Mouse (Mus musculus): ENCODE results near the gene Acot2. TPM values are rescaled to one million over a fixed set of nuclear protein-coding genes. Genes with fewer than 3 reads are reported as not detected.
A peak's percentile ranks its signal among the peaks of the same experiment; 100 is the strongest.

Gene Acot2
- polyA plus RNA-seq, 2 experiments, result 2.7 to 6.0 TPM

GRCm38 (mm10) chr12:83978862-83979261, 8.8 kb upstream of the Acot2 start:
- no peak for ATAC-seq (ENCODE audit: insufficient read depth)
- no peaks in the 10 kb centered on the region for H3K27me3 ChIP-seq (ENCODE audit: control insufficient read depth, insufficient read depth, low read length)
- no peak overlapping the region for H3K27ac ChIP-seq
- H3K4me2 ChIP-seq (ENCODE audit: low read depth), result no peak overlapping the region
- 69% methylated on average over 6 of the region's 6 CpGs for WGBS (ENCODE audit: insufficient replicate concordance)
- no peaks in the 10 kb centered on the region for H3K9me3 ChIP-seq (ENCODE audit: control insufficient read depth, low read length)
- H3K36me3 ChIP-seq (replicated peaks; ENCODE audit: control insufficient read depth, insufficient read depth, low read depth), result no peaks in the 10 kb centered on the region
- TF ChIP-seq EP300 (IDR thresholded peaks at IDR 0.05; ENCODE audit: low read depth) (no peak), CTCF (IDR thresholded peaks at IDR 0.05; ENCODE audit: low read depth) (no peak)
- H3K9ac ChIP-seq (replicated peaks), result no peak overlapping the region
- DNase-seq (ENCODE audit: low read depth in 3 of 3, low spot score in 3 of 3), result no peak
- no peaks in the 10 kb centered on the region for H3K4me1 ChIP-seq (replicated peaks; ENCODE audit: control insufficient read depth in 2 of 2, insufficient read depth in 2 of 2, low read length in 1 of 2)
- H3K4me3 ChIP-seq (ENCODE audit: insufficient read depth in 1 of 2, low read depth in 2 of 2, low read length in 2 of 2), result no peak overlapping the region

GRCm38 (mm10) chr12:83981615-83982014, 6.0 kb upstream of the Acot2 start:
- ATAC-seq (ENCODE audit: insufficient read depth) (no peak), DNase-seq (ENCODE audit: low read depth in 3 of 3, low spot score in 3 of 3) (no peak)
- H3K4me2 ChIP-seq (ENCODE audit: low read depth), result no peak overlapping the region
- TF ChIP-seq CTCF (IDR thresholded peaks at IDR 0.05; ENCODE audit: low read depth), result no peak
- TF ChIP-seq EP300 (IDR thresholded peaks at IDR 0.05; ENCODE audit: low read depth), result no peak
- H3K36me3 ChIP-seq (replicated peaks; ENCODE audit: control insufficient read depth, insufficient read depth, low read depth), result no peaks in the 10 kb centered on the region
- no peaks in the 10 kb centered on the region for H3K9me3 ChIP-seq (ENCODE audit: control insufficient read depth, low read length)
- H3K4me3 ChIP-seq (ENCODE audit: insufficient read depth in 1 of 2, low read depth in 2 of 2, low read length in 2 of 2), result no peak overlapping the region
- peaks cover 0 to under 1% of the 10 kb centered on the region in 2 experiments; a peak in 1 of 4 replicates for H3K4me1 ChIP-seq (replicated peaks; ENCODE audit: control insufficient read depth in 2 of 2, insufficient read depth in 2 of 2, low read length in 1 of 2)
- H3K9ac ChIP-seq (replicated peaks), result no peak overlapping the region
- WGBS (ENCODE audit: insufficient replicate concordance), result 66% methylated on average over 4 of the region's 4 CpGs
- no peak overlapping the region for H3K27ac ChIP-seq
- H3K27me3 ChIP-seq (ENCODE audit: control insufficient read depth, insufficient read depth, low read length), result no peaks in the 10 kb centered on the region

DNA sequence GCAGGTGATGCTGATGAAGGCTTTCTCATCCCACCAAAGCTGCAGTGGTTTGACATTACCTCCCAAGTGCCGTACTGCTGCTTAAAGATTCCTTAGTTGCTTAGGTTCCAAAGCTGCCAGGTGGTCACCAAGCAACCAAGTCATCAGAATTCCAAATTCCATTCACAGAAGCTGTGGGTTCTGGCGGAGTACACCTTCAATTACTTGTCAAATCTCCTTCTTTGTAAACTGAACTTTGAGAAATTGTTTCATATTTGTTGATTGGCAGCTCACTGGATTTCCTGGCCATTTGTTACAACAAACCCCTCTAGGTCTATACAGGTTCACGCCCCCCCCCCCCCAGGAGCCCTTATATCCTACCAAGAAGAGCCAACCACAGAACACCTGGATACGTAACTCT, 2.9 kb upstream of the Acot2 start, which contains the start of gene Heatr4:
Heatr4 (minus strand) TSS at position 101 of the 400 bp plus-strand sequence.
- WGBS (ENCODE audit: insufficient replicate concordance), result 64% methylated on average over 4 of the region's 4 CpGs
- Histone ChIP-seq H3K27me3 (ENCODE audit: control insufficient read depth, insufficient read depth, low read length) (no peaks in the 10 kb centered on the region), H3K4me2 (ENCODE audit: low read depth) (no peak within 1 kb of the TSS), H3K9ac (replicated peaks) (no peak within 1 kb of the TSS), H3K27ac (no peak within 1 kb of the TSS), H3K4me1 (replicated peaks; ENCODE audit: control insufficient read depth in 2 of 2, insufficient read depth in 2 of 2, low read length in 1 of 2) (peaks cover 0 to 6% of the 10 kb centered on the region in 2 experiments; a peak in 2 of 4 replicates), H3K4me3 (ENCODE audit: insufficient read depth in 1 of 2, low read depth in 2 of 2, low read length in 2 of 2) (no peak within 1 kb of the TSS), H3K9me3 (ENCODE audit: control insufficient read depth, low read length) (no peaks in the 10 kb centered on the region), H3K36me3 (replicated peaks; ENCODE audit: control insufficient read depth, insufficient read depth, low read depth) (no peaks in the 10 kb centered on the region)
- ATAC-seq (ENCODE audit: insufficient read depth), result no peak
- TF ChIP-seq CTCF (IDR thresholded peaks at IDR 0.05; ENCODE audit: low read depth), result no peak
- no peak for TF ChIP-seq EP300 (IDR thresholded peaks at IDR 0.05; ENCODE audit: low read depth)
- no peak for DNase-seq (ENCODE audit: low read depth in 3 of 3, low spot score in 3 of 3)

GRCm38 (mm10) chr12:83987242-83987582, 449 bp upstream of the Acot2 start:
- Histone ChIP-seq H3K9ac (replicated peaks) (peak overlapping the region; percentile 70), H3K4me3 (ENCODE audit: insufficient read depth in 1 of 2, low read depth in 2 of 2, low read length in 2 of 2) (peak overlapping the region; percentile 66 to 70), H3K36me3 (replicated peaks; ENCODE audit: control insufficient read depth, insufficient read depth, low read depth) (no peaks in the 10 kb centered on the region), H3K4me1 (replicated peaks; ENCODE audit: control insufficient read depth in 2 of 2, insufficient read depth in 2 of 2, low read length in 1 of 2) (peaks cover 0 to 6% of the 10 kb centered on the region in 2 experiments; a peak in 2 of 4 replicates), H3K4me2 (ENCODE audit: low read depth) (peak overlapping the region; percentile 75), H3K27ac (peak overlapping the region; percentile 50), H3K27me3 (ENCODE audit: control insufficient read depth, insufficient read depth, low read length) (no peaks in the 10 kb centered on the region), H3K9me3 (ENCODE audit: control insufficient read depth, low read length) (no peaks in the 10 kb centered on the region)
- ATAC-seq (ENCODE audit: insufficient read depth) (peak; percentile 33; the same call in 1 of the 2 replicates), DNase-seq (ENCODE audit: low read depth in 3 of 3, low spot score in 3 of 3) (no peak)
- TF ChIP-seq EP300 (IDR thresholded peaks at IDR 0.05; ENCODE audit: low read depth), result no peak
- no peak for TF ChIP-seq CTCF (IDR thresholded peaks at IDR 0.05; ENCODE audit: low read depth)
- 21% methylated on average over 8 of the region's 8 CpGs for WGBS (ENCODE audit: insufficient replicate concordance)

DNA sequence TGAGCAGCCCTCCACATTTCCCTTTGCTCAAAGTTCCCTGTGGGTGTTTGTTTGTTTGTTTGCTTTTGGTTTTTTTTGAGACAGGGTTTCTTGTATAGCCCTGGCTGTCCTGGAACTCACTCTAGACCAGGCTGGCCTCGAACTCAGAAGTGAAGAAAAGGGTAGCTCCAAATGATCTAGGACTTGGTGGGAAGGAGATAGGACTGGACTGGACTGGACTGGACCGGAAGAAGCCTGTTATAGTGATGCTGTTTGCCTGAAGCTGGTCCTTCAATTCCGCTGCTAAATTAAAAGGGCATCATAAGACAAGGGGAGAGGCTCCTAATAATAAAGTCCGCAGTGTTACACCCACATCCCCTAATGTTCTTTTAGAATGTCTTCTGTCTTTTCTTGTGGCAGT, 822 bp downstream of the Acot2 start:
- TF ChIP-seq EP300 (IDR thresholded peaks at IDR 0.05; ENCODE audit: low read depth), result no peak
- no peak for TF ChIP-seq CTCF (IDR thresholded peaks at IDR 0.05; ENCODE audit: low read depth)
- WGBS (ENCODE audit: insufficient replicate concordance), result 58% methylated on average over 4 of the region's 4 CpGs
- no peak for ATAC-seq (ENCODE audit: insufficient read depth)
- Histone ChIP-seq H3K27ac (no peak overlapping the region), H3K4me3 (ENCODE audit: insufficient read depth in 1 of 2, low read depth in 2 of 2, low read length in 2 of 2) (peak overlapping the region; percentile 66 to 70), H3K27me3 (ENCODE audit: control insufficient read depth, insufficient read depth, low read length) (no peaks in the 10 kb centered on the region), H3K4me1 (replicated peaks; ENCODE audit: control insufficient read depth in 2 of 2, insufficient read depth in 2 of 2, low read length in 1 of 2) (peaks cover 0 to 6% of the 10 kb centered on the region in 2 experiments; a peak in 2 of 4 replicates), H3K36me3 (replicated peaks; ENCODE audit: control insufficient read depth, insufficient read depth, low read depth) (no peaks in the 10 kb centered on the region), H3K9ac (replicated peaks) (peak overlapping the region; percentile 70), H3K9me3 (ENCODE audit: control insufficient read depth, low read length) (no peaks in the 10 kb centered on the region), H3K4me2 (ENCODE audit: low read depth) (peak overlapping the region; percentile 75)
- DNase-seq (ENCODE audit: low read depth in 3 of 3, low spot score in 3 of 3), result no peak
